Mouse (Mus musculus) mature B cell (primary cell): ENCODE results near the gene Nup62.

Experiments
- in situ Hi-C: fragments of 300-500 bp; cut with MboI; formaldehyde crosslinking; loops from 2 replicates; pipeline ENCODE4 v1.14.3; 2019

Nup62 gene

DNA sequence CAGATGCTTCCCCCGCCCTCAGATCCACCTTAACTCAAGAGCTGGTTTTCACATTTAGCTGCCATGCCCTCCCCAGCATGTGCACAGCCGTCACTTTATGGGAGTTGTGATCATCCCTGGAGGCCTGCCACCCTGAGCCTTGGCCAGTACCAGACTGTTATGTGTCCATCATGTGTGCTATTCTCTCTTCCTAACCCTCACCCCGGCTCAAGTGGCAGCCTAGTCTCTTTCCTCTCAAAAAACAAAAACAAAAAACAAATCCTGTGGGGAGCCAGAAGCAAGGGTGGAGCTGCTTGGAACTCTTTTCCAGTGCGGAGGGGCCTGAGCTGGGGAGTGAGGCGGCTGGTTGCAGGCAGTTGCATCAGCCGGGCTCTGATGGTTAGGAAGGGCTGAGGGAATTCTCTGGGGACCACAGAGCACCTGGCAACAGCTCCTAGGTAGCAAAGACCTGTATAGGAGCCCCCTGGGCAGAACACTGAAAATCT, 2.9 kb downstream of the Nup62 start:
- in situ Hi-C loops: loop anchor here (10.0 kb wide), 1 partner anchor 74 kb away; the partner anchor contains the start of gene Vrk3

GRCm38 (mm10) chr7:44819391-44819790, 3.5 kb downstream of the Nup62 start:
- in situ Hi-C loops: loop anchor here (10.0 kb wide), 1 partner anchor 75 kb away; the partner anchor contains the start of gene Vrk3

GRCm38 (mm10) chr7:44819863-44820262, 4.0 kb downstream of the Nup62 start:
- in situ Hi-C loops: loop anchor here (10.0 kb wide), 1 partner anchor 75 kb away; the partner anchor contains the start of gene Vrk3

DNA sequence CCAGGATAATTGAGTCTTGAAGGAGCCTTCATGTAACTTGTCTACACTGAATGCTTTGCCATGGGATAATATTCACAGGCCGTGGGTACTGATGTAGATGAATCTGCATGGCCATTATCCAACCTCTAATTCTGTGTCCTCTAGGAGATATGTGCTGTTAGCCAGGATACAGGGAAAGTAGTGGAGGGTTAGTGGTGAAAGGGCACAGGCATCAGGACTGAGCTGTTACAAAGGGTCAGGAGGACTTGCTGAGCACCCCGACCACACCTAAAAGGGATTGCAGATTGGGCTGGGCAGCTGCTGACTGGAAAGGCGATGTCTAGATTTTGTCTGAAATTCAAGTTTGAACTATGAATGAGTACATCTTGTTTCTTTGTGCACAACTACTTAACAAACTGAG, 4.6 kb downstream of the Nup62 start:
- in situ Hi-C loops: no loop called here

DNA sequence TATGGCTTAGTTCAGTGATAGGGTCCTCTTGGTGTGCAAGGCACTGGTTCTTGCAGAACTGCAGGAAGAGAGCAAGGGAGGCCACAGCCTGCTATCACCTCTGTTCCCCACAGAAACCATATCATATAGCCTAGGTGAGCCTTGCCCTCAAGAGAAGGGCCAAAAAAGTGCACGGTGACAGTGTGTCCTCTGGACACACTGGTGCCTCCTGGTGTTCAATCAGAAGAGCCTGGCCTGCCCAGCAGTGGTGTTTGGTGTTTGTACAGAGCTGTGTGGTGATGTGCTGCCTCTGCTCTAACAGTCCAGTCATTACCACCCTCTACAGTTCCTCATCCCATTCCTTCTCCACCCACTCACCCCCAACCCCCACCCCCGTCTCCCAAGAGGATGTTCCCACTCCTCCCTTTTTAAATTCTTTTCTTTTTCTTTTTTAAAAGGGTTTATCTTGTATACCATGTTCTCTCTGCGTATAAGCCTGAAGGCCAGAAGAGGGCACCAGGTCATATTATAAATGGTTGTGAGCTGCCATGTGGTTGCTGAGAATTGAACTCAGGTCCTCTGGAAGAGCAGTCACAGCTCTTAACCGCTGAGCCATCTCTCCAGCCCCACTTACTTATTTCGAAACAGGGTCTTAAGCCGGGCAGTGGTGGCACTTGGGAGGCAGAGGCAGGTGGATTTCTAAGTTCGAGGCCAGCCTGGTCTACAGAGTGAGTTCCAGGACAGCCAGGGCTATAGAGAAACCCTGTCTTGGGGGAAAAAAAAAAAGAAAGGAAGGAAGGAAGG, 6.0 kb downstream of the Nup62 start:
- in situ Hi-C loops: no loop called here

- in situ Hi-C loops: no loop called here
Measured at GRCm38 (mm10) chr7:44823409-44823808, 7.5 kb downstream of the Nup62 start.

- in situ Hi-C loops: no loop called here
Measured at GRCm38 (mm10) chr7:44824872-44825271, 9.0 kb downstream of the Nup62 start.

DNA sequence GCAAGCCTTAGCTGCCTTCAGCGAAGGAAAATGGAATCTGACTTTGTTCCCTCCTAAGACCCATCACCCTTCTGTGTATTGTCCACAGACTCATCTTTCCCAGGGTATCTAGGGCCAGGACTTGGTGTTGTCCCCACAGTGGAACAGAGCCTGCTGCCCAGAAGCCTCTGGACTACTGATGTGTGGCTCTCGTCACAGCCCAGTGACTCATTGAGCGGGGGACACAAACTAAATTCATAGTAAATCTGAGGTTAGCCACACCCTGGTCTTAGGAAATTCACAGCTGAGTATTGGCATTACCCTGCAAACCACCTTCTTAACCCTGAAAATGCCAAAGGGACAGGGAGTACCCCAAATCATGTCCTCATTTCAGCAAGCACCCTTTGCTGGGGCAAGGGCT, 10.9 kb downstream of the Nup62 start:
- in situ Hi-C loops: no loop called here

GRCm38 (mm10) chr7:44828706-44829105, 12.8 kb downstream of the Nup62 start:
- in situ Hi-C loops: no loop called here

- in situ Hi-C loops: loop anchor here (10.0 kb wide), 1 partner anchor 108 kb away; no protein-coding TSS in a partner anchor
Measured at GRCm38 (mm10) chr7:44832763-44833162, 16.9 kb downstream of the Nup62 start.

DNA sequence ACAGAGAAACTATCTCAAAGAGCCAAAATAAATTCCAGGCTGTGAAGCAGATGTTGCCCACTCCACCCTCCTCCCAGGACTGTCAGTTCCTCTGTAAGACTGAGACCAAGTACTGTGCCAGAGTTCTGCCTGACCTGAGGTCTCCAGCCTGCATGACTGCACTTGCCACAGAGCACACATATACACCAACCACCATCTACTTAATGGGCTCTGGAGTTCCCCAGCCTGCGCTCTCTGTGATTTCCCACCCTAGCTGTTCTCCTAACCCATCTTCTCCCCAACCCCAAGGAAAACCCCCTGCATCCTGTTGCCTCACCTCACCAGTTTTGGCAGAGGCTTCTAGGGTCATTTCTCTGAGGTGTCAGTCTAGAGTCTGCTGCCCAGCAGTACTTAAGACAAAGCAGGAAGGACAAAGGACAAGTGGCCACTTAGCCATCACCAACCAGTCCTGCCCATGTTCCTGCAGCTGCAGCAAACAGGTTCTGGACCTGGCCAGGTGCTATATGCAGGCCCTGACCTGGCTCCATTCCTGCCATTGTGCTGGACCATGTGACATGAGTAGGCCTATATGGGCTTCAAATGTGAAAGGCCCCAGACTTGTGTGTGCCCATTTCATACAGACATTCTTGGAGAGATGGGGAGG, 19.6 kb downstream of the Nup62 start:
- in situ Hi-C loops: loop anchor here (10.0 kb wide), 1 partner anchor 111 kb away; no protein-coding TSS in a partner anchor

GRCm38 (mm10) chr7:44836016-44836404, 20.1 kb downstream of the Nup62 start:
- in situ Hi-C loops: loop anchor here (10.0 kb wide), 1 partner anchor 111 kb away; no protein-coding TSS in a partner anchor

DNA sequence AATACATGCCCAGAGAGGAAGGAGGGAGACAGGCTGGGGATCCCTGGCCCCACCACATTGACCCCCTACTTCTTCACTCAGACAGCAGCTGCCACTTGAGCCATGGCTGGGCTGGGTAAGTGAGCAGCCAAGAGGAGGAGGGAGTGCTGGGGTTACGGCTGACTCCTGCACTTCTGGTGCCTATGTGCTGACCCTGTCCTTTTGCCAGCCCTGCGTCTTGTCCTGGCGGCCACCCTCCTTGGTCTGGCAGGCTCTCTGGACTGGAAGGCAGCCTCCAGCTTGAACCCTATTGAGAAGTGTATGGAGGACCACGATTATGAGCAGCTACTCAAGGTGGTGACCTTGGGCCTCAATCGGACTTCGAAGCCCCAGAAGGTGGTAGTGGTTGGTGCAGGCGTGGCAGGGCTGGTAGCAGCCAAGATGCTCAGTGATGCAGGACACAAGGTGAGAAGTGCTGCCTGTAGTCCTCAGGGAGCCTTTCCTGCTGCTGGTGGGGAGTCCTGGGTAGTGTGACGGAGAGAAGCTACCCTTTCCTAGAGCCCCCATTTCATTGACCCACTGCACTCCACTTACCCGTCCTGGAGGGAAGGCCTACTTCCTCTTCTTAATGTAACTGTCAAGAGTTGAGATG, 20.6 kb downstream of the Nup62 start:
- in situ Hi-C loops: loop anchor here (10.0 kb wide), 1 partner anchor 112 kb away; no protein-coding TSS in a partner anchor

GRCm38 (mm10) chr7:44838073-44838472, 22.2 kb downstream of the Nup62 start:
- in situ Hi-C loops: loop anchor here (10.0 kb wide), 1 partner anchor 113 kb away; no protein-coding TSS in a partner anchor

DNA sequence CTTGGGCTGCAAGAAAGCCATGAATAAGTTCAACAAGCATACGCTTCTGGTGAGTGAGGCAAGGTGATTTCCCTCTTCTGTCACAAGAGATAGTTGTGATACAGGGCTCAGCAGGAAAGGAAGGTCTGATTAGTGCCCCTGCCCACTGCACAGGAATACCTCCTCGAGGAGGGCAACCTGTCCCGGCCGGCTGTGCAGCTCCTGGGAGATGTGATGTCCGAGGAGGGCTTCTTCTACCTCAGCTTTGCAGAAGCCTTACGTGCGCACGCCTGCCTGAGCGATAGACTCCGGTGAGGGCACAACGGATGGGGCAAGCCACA, 23.2 kb downstream of the Nup62 start:
- in situ Hi-C loops: loop anchor here (10.0 kb wide), 1 partner anchor 114 kb away; no protein-coding TSS in a partner anchor

DNA sequence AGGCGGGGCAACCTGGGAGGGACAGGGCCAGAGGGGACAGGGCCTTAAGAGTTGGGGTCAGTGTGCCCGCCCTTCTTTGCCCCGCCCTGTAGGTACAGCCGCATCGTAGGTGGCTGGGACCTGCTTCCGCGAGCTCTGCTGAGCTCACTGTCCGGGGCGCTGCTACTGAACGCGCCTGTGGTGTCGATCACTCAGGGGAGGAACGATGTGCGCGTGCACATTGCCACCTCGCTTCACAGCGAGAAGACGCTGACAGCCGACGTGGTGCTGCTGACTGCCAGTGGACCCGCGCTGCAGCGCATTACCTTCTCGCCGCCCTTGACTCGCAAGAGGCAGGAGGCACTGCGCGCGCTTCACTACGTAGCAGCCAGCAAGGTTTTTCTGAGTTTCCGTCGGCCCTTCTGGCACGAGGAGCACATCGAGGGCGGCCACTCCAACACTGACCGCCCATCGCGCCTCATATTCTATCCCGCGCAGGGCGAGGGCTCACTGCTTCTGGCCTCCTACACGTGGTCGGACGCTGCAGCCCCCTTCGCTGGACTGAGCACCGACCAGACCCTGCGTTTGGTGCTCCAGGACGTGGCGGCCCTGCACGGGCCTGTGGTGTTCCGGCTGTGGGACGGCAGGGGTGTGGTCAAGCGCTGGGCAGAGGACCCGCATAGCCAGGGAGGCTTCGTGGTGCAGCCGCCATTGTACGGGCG, 23.8 kb downstream of the Nup62 start:
- in situ Hi-C loops: loop anchor here (10.0 kb wide), 1 partner anchor 115 kb away; no protein-coding TSS in a partner anchor

DNA sequence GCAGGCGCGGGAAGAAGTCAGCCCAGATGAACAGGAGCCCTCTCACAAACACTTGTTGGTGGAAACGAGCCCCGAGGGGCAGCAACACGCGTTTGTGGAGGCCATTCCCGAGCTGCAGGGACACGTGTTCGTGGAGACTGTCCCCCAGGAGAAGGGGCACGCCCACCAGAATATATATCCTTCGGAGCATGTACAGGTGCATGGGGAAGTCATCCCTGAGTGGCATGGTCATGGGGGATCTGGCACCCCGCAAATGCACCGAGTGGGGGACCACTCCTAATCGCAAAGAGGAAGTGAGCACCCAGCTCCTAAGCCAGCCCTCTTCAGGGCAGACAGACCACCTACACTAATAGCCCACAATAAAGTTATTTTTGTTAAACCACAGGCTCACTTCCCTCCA, 24.5 kb downstream of the Nup62 start:
- in situ Hi-C loops: no loop called here

- in situ Hi-C loops: no loop called here
Measured at GRCm38 (mm10) chr7:44841825-44842463, 26.1 kb downstream of the Nup62 start.

DNA sequence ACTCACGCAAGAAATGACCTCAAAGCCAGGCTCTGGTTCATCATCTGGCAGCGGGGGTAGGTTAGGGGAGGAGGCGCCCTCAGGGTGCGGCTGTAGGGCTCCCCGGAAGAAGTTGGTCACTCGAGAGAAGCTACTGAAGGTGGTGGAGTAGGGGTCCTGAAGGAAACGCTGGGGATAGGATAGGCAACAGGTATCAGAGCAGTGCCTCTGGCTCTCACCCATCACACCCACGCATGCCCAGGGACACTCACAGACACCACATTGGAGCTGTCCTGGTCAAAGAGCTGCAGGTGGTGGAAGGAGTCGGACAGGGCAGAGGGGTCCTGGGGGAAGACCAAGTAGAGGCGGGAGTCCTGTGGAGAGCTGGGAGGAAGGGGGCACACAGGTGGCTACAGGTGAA, 29.1 kb downstream of the Nup62 start:
- in situ Hi-C loops: no loop called here

DNA sequence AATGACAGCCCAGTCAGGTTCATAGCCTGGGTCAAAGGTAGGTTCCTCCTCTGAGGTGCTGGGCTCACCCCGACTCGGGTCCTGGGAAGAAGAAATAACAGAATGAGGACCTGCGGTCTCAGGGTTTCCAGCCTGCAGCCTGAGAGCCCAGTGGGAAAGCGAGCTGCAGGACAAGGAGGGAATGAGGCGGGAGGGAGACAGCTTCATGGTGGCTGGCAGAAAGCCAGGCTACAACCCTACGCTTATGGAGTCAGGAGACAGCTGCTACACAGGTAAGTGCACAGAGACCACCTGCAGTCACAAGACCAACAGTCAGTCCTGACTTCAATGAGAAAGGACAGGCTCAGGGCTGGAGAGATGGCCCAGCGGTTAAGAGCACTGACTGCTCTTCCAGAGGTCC, 30.9 kb downstream of the Nup62 start:
- in situ Hi-C loops: no loop called here

GRCm38 (mm10) chr7:44847772-44848171, 31.9 kb downstream of the Nup62 start:
- in situ Hi-C loops: no loop called here
